Mouse (Mus musculus): Measurements from ENCODE around the gene Astn1.

The Astn1 gene

GRCm38 (mm10) chr1:158641306-158641705, 279.2 kb downstream of the Astn1 start:
- peak; percentile 7 for DNase-seq

GRCm38 (mm10) chr1:158642247-158642646, 280.2 kb downstream of the Astn1 start:
- DNase-seq: no peak

- no peak for DNase-seq
These were observed 290.7 kb downstream of the Astn1 start for GRCm38 (mm10) chr1:158652799-158653198.

GRCm38 (mm10) chr1:158653808-158654520, 291.9 kb downstream of the Astn1 start:
- DNase-seq: peak; percentile 53

GRCm38 (mm10) chr1:158654571-158655205, 292.6 kb downstream of the Astn1 start:
- no peak for DNase-seq

DNA sequence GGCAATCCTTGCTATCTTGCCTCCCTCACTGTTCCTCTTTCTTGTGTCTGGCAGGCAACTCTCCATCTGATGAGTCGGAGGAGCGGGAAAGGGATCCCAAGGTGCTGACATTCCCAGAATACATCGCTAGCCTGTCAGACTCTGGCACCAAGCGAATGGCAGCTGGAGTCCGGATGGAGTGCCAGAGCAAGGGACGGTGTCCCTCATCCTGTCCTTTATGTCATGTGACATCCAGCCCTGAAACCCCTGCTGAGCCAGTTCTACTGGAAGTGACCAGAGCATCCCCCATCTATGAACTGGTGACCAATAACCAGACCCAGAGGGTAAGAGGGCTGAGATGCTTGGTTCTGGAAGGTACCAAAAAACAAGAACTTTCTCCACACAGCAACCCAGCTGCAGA, 294.9 kb downstream of the Astn1 start:
- no peak for DNase-seq

DNA sequence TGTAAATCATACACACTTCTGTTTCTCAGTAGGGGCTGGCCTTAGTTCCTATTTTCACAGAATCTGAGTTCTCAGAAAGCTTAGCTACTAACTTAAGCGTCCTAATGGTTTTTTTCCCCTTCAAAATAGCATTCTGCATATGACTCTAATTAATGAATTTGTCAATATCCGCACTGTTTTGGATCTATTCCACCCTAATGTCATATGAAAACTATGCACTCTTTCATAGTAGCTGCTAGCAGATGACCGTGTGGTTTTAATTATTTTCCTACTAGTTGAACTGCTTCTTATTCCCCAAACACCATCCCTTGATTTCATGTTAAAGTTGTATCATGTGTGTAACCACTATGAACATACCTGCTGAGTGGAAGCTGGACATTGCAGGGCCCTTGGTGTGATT, 303.9 kb downstream of the Astn1 start:
- no peak for DNase-seq

- DNase-seq: peak; percentile 42
These were observed 308.0 kb downstream of the Astn1 start for GRCm38 (mm10) chr1:158669971-158670592.

GRCm38 (mm10) chr1:158687726-158688125, 325.7 kb downstream of the Astn1 start:
- no peak for DNase-seq

- DNase-seq: no peak
These were observed 335.4 kb downstream of the Astn1 start for GRCm38 (mm10) chr1:158697423-158697822.

- DNase-seq: no peak
These were observed 335.9 kb downstream of the Astn1 start for GRCm38 (mm10) chr1:158697859-158698569.

- no peak for DNase-seq
These were observed 337.2 kb downstream of the Astn1 start for GRCm38 (mm10) chr1:158699276-158699675.

GRCm38 (mm10) chr1:158700147-158700546, 338.1 kb downstream of the Astn1 start:
- no peak for DNase-seq

GRCm38 (mm10) chr1:158701336-158701735, 339.3 kb downstream of the Astn1 start:
- no peak for DNase-seq

- DNase-seq: peak; percentile 32
These were observed 351.4 kb downstream of the Astn1 start for GRCm38 (mm10) chr1:158713301-158714095.

- DNase-seq: no peak
These were observed 370.9 kb downstream of the Astn1 start for GRCm38 (mm10) chr1:158732868-158733496.

DNA sequence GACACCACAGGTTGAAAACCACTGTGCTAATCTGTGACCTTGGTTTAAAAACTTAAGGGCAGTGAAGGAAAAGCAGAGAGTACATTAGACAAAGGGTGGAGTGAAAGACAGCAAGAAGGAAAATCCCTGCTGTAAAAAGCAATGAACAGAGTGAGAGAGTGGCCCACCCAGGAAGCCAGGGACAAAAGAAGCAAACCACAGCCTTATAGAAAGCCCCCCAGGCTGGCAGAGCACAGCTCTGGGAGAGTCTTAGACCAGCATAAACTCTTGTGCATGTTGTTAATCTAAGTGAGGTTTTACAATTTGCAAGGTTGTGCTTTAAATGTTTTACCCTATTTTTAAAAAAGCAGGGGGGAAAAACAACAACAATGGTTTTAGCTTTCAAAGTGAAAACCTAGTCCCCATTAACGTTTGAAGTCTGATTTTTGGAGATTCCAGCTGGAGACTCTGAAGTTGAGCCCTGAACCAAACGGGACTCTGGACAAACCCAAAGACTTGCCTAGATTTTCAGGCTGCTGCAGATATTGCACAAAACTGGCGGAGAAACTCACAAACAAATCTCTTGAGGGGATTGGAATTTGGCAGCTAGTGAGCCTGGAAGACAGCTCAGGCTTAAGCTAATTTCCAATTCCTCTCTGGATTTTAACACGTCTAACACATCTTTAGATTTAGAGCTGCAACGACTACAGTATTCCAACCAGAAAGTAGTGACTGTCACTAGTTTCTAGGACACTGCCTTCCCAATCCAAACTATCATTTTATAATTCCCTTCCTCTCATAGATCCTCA, 377.3 kb downstream of the Astn1 start:
- DNase-seq: no peak

DNA sequence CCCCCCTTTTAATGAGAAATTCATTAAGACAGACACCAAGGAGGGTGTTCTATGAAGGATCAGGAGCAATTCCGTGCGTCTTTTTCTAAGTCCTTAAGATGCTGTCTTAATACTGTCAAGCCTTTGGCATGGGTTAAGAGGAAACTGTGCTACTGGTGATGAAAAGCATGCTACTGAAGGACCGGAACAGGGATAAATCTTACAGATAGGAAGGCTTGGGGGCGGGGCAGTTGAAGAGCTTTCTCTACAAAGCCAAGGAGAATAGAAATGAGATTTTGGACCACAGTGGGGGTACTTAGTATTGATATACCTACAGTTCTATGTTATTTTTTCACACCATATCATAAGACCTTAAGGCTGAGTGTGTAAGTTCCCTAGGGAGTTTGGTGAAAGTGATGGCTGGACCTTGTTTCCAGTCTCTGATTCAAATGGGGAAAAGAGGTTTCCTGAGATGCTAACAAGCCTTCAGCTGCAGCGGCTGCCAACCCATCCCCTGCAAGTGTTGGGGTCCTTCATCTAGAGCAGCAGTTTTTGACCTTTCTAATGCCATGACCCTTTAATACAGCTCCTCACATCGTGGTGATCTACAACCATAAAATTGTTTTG, 378.2 kb downstream of the Astn1 start:
- DNase-seq: no peak

DNA sequence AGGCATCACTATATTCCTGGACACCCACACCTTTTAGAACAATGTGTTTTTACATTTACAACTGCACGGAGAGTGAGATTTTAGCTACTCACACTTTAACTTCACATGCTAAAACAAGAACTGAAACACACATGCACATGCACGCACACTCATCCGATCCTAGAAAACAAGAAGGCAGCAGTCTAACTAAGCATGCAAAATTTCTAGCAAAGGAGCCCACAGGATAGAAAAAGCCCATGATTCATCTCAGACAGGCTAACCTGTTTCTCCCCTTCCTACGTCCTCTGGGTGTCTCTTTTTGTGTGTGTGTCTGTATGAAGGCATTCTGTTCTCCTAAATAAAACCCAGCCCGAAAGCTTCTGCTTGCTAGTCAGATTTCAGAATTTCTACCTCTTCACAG, 378.9 kb downstream of the Astn1 start:
- DNase-seq: no peak
